Mouse (Mus musculus): ENCODE results near the gene Tmem219.

- no peak for TF ChIP-seq ZNF384 (IDR thresholded peaks at IDR 0.05; ENCODE audit: low read depth, low read length)
- no peak for TF ChIP-seq CHD2 (IDR thresholded peaks at IDR 0.05; ENCODE audit: low read depth, low read length)
- no peak for TF ChIP-seq HCFC1 (IDR thresholded peaks at IDR 0.05; ENCODE audit: borderline replicate concordance, insufficient read depth, low read length)
- TF ChIP-seq MAFK (IDR thresholded peaks at IDR 0.05; ENCODE audit: insufficient read depth, low read depth, low read length): no peak
These were observed 1.3 kb upstream of the Tmem219 start for GRCm38 (mm10) chr7:126923999-126924398.
